Mouse (Mus musculus): ENCODE results near the gene Zfp937.
"Not testable (repeated sequence)": the region's sequence is repeated elsewhere in the genome, so short reads cannot be mapped to it uniquely, and the experiment has no call there.

Gene Zfp937

DNA sequence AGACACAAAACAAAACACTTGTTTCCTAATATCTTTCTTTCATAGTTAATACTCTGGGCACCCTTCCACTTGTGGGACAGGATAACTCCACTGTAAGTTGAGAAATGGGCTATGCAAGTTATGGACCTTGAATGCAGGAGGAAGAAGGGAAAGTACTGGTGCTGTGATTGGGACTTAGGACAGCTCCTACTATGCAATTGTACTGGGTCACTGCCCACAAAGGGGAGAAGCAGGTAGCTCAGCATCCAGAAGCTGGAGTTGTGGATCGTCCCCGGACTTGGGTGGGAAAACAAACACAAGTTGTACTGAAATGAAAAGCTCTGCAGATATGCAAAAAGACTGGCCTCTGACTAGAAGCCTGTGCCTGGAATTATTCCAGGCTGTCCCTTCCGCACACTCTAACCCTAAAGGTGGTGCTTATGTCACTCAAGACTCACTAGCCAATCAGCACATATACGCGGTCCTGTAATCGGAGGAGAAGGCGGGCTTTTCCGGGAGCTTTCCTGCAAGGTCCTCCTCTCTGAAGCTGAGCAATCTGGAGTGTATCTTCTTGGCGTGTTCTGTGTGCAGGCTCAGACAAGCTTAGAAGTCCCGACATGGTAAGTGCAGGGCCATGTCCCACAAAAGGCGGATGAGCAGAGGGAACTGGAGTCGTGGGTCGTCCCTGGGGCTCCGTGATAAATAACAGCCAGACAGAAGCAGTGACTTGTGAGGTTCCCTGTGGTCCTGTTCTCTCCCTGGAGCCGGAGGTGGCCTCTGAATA lies at the start of gene Zfp937:
Gene Zfp937, plus strand, starts transcription at position 474 of the 763 bp plus-strand sequence.
- peak; percentile 83 to 92 for DNase-seq (ENCODE audit: low spot score in 2 of 2)

DNA sequence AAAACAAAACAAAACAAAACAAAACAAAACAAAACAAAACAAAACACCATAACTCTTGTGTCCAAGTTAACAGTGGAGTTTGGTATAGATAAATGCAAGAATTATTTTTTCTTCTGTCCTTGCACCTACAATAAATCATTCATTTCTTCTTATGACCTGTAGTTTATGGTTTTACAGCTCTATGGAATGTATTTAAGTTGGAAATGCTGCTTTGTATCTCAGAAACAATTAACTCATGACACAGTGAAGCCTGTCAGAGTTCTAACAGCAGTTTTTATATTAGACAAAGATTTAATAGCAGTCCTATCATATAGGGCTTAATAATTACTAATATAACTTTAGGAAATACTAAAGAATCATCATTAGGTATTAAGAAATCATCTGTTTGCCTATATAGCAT lies 44.0 kb upstream of the Zfp937 start:
- DNase-seq (ENCODE audit: low spot score in 2 of 2): no peak

GRCm38 (mm10) chr2:150179579-150179978 lies 38.3 kb upstream of the Zfp937 start, which contains the start of gene Gm10770:
Gm10770 (minus strand) TSS chr2:150179679.
- DNase-seq (ENCODE audit: low spot score in 2 of 2): not testable (repeated sequence)

DNA sequence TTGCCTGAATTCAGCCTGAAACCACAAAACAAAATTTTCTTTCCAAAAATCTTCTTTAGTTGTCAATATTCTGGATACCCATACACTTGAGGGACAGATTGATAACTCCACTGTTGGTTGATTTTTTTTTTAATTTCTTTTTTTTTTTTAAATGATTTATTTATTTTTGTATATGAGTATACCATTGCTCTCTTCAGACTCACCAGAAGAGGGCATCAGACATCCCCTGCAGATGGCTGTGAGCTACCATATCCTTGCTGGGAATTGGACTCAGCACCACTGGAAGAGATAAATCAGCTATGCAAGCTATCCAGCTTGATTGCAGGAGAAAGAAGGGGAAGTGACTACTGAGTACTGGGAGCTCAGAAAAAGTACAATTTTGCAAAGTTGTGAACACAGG lies 36.8 kb upstream of the Zfp937 start:
- DNase-seq (ENCODE audit: low spot score in 2 of 2): not testable (repeated sequence)

DNA sequence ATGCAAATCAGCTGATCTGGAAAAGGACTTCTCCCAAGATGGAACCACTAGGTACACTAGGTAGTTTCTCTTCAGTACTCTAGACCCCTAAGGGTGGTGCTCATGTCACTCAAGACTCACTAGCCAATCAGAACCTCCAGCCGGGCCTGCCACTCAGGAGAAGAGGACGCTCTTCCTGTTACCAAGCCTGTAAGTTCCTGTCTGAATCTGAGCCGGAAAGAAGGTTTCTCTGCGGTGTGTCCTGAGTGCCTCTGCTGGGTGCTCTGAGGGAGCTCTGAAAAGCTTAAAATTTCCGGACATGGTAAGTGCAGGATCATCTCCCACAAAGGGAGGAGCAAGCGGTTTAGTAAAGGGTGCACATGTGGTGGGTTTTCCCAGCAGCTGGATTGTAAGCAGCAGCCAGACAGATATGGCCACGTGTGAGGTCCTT lies 36.3 kb upstream of the Zfp937 start, which contains the start of gene Gm14139:
Gene Gm14139, plus strand, starts transcription at position 186 of the 430 bp plus-strand sequence.
- DNase-seq (ENCODE audit: low spot score in 2 of 2): not testable (repeated sequence)

GRCm38 (mm10) chr2:150218363-150218725 lies 471 bp downstream of the Zfp937 start:
- not testable (repeated sequence) for DNase-seq (ENCODE audit: low spot score in 2 of 2)

- not testable (repeated sequence) for DNase-seq (ENCODE audit: low spot score in 2 of 2)
Measured at GRCm38 (mm10) chr2:150223263-150223662, 5.4 kb downstream of the Zfp937 start.

DNA sequence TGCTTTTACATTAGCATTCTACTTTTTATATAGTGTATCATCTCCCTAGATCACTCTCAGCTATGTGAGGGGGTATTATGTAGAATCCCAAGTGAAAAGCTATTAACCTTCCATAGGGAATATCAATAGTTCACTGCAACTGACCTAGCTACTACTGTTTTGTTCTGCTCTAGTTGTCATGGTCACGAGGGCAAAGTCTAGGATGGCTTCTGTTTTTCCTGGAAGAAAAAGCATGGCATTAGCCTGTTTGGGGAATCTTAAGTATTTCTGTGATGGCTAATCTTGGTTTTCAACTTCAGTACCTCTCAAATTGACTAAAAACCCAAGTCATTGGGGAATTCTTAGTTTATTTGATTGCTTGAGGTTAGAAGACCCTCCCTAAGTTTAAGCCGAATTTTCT lies 25.3 kb downstream of the Zfp937 start:
- DNase-seq (ENCODE audit: low spot score in 2 of 2): no peak

DNA sequence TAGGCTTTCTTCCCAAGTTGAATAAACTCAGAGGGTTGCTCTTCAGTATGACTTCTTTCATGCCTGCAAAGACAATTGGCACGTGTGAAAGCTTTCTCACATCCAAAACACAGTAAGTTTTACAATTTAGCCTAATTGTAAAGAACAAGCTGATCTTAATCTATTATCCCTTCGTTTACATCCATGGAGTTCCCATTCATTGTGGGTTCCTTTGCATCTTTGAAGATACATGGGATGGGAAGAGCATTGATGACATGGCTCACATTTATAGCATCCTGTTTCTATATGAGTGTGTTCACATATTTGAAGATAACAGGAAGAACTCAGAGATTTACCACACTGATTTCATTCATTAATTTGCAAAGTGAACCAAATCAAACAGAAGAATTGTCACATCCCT lies 37.6 kb downstream of the Zfp937 start, which contains the start of gene Gm21994:
Gene Gm21994, minus strand, starts transcription at position 101 of the 400 bp plus-strand sequence.
- not testable (repeated sequence) for DNase-seq (ENCODE audit: low spot score in 2 of 2)

GRCm38 (mm10) chr2:150256861-150257260 lies 39.0 kb downstream of the Zfp937 start:
- not testable (repeated sequence) for DNase-seq (ENCODE audit: low spot score in 2 of 2)

GRCm38 (mm10) chr2:150257291-150257690 lies 39.4 kb downstream of the Zfp937 start, which contains the start of gene Gm14124:
Gm14124 (plus strand) TSS chr2:150257517.
- not testable (repeated sequence) for DNase-seq (ENCODE audit: low spot score in 2 of 2)
